Mouse (Mus musculus) lung, adult 2 months (tissue): Measurements from ENCODE around the gene Lhfpl3. TPM values are rescaled to one million over a fixed set of nuclear protein-coding genes. Genes with fewer than 3 reads are reported as not detected.

Experiments
- DNase-seq: peaks from one replicate; pipeline ENCODE4 v3.0.0; 2022
- H3K4me1 ChIP-seq: fragments of 200-500 bp; 2 replicates; pipeline ENCODE4 v1.6.1; 2011; ENCODE audit warnings: low read length; ENCODE audit not compliant: control insufficient read depth, insufficient read depth
- H3K4me3 ChIP-seq: fragments of 200-500 bp; replicated peaks from 2 replicates; pipeline ENCODE3; 2011; ENCODE audit warnings: low read depth, mild to moderate bottlenecking, control low read depth, low read length; ENCODE audit errors: extremely low read depth
- CTCF ChIP-seq: fragments of 200-500 bp; IDR thresholded peaks from 2 replicates; pipeline ENCODE4 v1.5.1; 2011; ENCODE audit warnings: mild to moderate bottlenecking, low read length, control low read depth; ENCODE audit not compliant: insufficient read depth
- POLR2A ChIP-seq: fragments of 200-500 bp; IDR thresholded peaks from 2 replicates; pipeline ENCODE4 v1.6.1; 2011; ENCODE audit warnings: low read depth, mild to moderate bottlenecking, control low read depth, low read length, borderline replicate concordance; ENCODE audit errors: extremely low read depth
- WGBS: fragments of 180-500 bp; shearing (Covaris S2); methylation state at CpG from one replicate; pipeline ENCODE4 v1.1.7; 2018; 5-methylcytosine and 5-hydroxymethylcytosine counted together
- polyA plus RNA-seq: library from polyadenylated mRNA; depleted of rRNA; stranded (reverse); fragments of >200 nt; gene quantifications from 2 replicates; pipeline ENCODE4 v1.2.3, GENCODE M21; 2012

Gene Lhfpl3
- polyA plus RNA-seq, 1 experiment: 0.12 TPM

GRCm38 (mm10) chr5:23094894-23095293, 349.0 kb downstream of the Lhfpl3 start:
- Histone ChIP-seq H3K4me3 (no peak overlapping the region), H3K4me1 (no peaks in the 10 kb centered on the region)
- DNase-seq: no peak
- WGBS: 78% methylated on average over 1 of the region's 1 CpGs
- TF ChIP-seq CTCF: no peak
- TF ChIP-seq POLR2A: no peak

- no peaks in the 10 kb centered on the region for H3K4me1 ChIP-seq
- TF ChIP-seq POLR2A: no peak
- TF ChIP-seq CTCF: no peak
- 53% methylated on average over 2 of the region's 2 CpGs for WGBS
- H3K4me3 ChIP-seq: no peak overlapping the region
- no peak for DNase-seq
Observed at GRCm38 (mm10) chr5:23106536-23106935, 360.7 kb downstream of the Lhfpl3 start.

- TF ChIP-seq POLR2A (no peak), CTCF (no peak)
- H3K4me3 ChIP-seq: no peak overlapping the region
- no peaks in the 10 kb centered on the region for H3K4me1 ChIP-seq
- no peak for DNase-seq
- 72% methylated on average over 6 of the region's 6 CpGs for WGBS
Observed at GRCm38 (mm10) chr5:23111307-23111706, 365.4 kb downstream of the Lhfpl3 start.

DNA sequence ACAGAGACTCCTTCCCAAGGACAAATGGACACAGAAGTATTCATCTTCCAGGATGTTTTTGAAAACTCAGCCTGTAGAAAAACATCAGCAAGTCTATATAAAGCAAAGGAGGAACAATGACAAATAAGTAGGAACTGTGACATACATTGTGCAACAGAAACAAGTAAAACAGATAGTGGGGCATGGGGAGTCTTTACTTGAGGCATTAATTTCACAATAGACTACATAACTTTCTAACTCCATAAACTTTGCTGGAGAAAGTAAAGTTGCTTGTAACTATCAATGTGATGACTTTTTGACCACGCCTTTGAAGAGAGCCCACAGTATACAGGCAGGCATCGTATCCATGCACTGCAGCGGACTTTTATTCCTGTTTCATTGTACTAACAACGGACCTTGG, 368.4 kb downstream of the Lhfpl3 start:
- no peak for TF ChIP-seq POLR2A
- TF ChIP-seq CTCF: no peak
- 88% methylated on average over 4 of the region's 4 CpGs for WGBS
- no peak for DNase-seq

GRCm38 (mm10) chr5:23126851-23127250, 381.0 kb downstream of the Lhfpl3 start:
- TF ChIP-seq POLR2A (no peak), CTCF (no peak)
- DNase-seq: no peak
- H3K4me3 ChIP-seq: no peak overlapping the region
- no peaks in the 10 kb centered on the region for H3K4me1 ChIP-seq
- WGBS: 73% methylated on average over 2 of the region's 2 CpGs

More for the DNA sequence above, 368.4 kb downstream of the Lhfpl3 start:
- H3K4me1 ChIP-seq: no peaks in the 10 kb centered on the region
- H3K4me3 ChIP-seq: no peak overlapping the region

GRCm38 (mm10) chr5:23140183-23140921, 394.5 kb downstream of the Lhfpl3 start:
- 73% methylated on average over 9 of the region's 9 CpGs for WGBS
- TF ChIP-seq CTCF: no peak
- no peak for TF ChIP-seq POLR2A
- H3K4me3 ChIP-seq: no peak overlapping the region
- no peaks in the 10 kb centered on the region for H3K4me1 ChIP-seq
- DNase-seq: no peak

- H3K4me3 ChIP-seq: no peak overlapping the region
- TF ChIP-seq POLR2A (no peak), CTCF (no peak)
- no peak for DNase-seq
- no peaks in the 10 kb centered on the region for H3K4me1 ChIP-seq
- 72% methylated on average over 4 of the region's 4 CpGs for WGBS
Observed at GRCm38 (mm10) chr5:23153210-23153609, 407.4 kb downstream of the Lhfpl3 start.

DNA sequence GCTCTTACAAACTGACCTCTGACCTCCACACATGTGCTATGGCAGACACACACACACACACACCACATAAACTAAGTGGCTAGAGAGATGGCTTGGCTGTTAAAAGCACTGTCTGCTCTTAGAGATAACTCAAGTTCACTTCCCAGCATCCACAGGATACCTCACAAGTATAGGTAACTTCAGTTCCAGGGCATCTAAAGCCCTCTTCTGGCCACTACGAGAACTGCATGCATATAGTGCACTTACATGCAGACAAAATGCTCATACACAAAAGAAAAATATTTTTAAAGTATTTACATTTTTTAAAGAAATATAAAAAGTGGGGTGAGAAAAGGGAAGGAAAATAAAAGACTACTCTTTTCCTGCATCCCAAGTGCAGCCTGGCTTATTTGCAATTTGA, 408.6 kb downstream of the Lhfpl3 start:
- no peak overlapping the region for H3K4me3 ChIP-seq
- no peak for DNase-seq
- WGBS: 90% methylated on average over 1 of the region's 1 CpGs
- TF ChIP-seq CTCF: no peak
- no peak for TF ChIP-seq POLR2A
- no peaks in the 10 kb centered on the region for H3K4me1 ChIP-seq

DNA sequence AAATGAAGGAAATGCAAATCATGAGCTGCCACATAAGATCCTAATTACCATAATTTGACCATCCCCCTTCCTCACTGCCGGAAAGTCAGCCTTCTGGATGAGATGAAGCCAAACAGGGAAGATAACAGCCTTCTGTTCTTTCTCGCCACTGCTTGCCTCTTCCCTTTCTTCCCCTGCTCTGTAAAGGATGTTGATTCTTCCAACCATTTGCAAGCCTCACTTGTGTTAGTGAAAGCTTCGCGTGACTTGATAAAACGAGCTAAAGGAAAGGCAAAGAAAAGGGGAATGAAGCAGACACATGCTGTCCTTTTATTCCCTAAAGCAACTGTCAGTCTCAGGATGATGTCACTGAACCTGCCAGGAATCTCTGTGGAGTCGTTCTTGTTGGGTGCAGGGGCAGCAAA, 420.1 kb downstream of the Lhfpl3 start:
- Histone ChIP-seq H3K4me1 (no peaks in the 10 kb centered on the region), H3K4me3 (no peak overlapping the region)
- no peak for DNase-seq
- WGBS: 29% methylated on average over 6 of the region's 6 CpGs
- TF ChIP-seq POLR2A (no peak), CTCF (no peak)

- DNase-seq: no peak
- no peaks in the 10 kb centered on the region for H3K4me1 ChIP-seq
- WGBS: 92% methylated on average over 1 of the region's 1 CpGs
- TF ChIP-seq CTCF (no peak), POLR2A (no peak)
- H3K4me3 ChIP-seq: no peak overlapping the region
Observed at GRCm38 (mm10) chr5:23166658-23167057, 420.8 kb downstream of the Lhfpl3 start.
